Mouse (Mus musculus) T-cell, adult 2 months (primary cell): Measurements from ENCODE around the gene Mapk12.

Source experiments
- DNase-seq: peaks from one replicate; pipeline ENCODE4 v3.0.0; 2022; ENCODE audit warnings: low spot score

Mapk12 gene

DNA sequence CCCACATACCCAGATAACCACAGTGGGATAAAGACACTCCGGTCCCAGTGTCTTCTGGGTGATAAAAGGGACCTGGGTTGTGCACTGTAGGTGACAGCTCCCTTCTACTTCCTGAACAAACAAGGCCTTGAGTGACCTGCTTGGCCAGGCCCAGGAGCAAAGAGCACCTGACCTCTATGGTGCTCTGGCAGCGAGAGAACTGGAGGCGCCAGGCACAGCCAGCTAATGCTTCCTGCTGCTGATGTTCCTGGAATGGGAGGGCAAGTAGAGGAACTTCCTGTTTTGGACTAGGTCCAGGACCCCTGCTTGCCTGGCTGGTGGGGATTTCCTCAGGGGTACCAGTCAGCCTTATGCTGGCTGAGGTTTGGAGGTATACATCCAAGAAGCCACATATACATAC is 29.6 kb upstream of the Mapk12 start:
- no peak for DNase-seq

DNA sequence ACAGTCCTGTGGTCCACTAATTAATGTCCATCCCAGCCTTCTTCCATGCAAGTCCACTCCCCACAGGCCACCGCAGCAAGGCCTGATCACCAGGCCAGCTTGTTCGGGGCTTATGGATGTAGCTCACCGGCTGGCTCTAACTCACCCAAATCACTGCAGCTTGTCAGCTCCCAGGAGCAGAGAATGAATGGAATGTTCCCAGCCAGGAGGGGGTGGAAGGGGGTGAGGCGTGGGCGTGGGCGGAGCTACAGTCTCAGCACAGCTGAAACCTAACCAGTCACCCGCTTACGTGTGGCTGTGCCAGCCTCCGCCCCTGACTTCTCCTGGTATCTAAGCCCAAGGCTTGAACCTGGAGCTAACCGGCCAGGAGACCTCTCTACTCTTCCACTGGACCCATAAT is 28.9 kb upstream of the Mapk12 start:
- no peak for DNase-seq

DNA sequence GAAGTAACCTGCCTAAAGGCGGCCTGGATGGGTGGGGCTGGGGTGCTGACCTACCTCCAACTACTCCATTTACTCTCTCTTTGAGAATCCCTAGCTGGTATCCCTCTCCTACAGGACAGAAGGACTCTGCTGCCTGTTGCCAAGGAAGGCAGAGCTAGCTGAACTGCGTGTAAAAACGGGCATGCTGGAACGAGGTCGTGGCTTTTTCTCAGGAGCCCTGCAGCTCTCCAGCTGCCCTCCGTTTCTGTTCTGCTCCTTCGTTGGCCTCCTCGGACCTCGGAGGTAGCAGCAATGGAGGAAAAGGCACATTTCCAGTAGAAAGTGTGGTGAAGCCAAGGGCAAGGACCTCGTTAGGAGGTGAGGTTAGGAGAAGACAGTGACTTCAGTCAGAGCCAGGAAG is 28.4 kb upstream of the Mapk12 start:
- no peak for DNase-seq

DNA sequence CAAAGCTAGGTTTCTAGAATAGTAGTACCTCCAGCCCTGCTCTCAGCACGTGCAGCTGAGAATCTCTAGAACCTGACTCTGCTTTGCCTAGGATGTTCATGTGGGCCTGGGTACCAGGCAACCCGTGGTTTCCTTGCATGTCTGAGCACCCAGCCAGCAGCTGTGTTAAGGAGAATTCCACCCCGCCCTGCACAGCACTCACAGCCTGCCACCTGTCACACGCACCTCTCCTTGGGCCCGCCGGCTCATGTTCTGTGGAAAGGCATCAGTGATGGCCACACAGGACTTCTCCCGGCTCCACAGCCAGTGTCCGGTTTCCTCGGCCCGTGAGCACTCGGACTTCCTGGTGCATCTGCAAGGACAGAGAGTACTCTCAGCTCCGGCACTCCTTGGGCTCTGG is 25.0 kb upstream of the Mapk12 start:
- no peak for DNase-seq

DNA sequence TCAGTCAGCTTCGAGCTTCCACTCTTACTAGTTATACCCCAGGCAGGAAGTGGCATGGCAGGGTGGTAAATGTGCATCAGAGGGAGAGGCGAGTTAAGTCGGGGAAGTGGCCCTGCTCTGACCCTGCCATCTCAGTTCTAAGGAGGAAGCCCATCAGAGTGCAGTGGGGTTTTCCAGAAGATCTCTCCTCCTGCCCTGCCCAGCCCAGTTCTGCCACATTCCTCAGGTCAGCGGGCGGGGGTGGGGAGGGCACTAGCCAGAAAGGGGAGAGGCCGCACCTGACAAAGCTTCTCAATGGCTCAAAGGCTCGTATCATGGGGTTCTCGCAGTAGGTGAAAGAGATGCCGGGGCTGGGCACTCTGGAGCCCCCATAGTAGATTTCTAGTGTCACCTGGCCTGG is 20.9 kb upstream of the Mapk12 start:
- DNase-seq, result no peak

DNA sequence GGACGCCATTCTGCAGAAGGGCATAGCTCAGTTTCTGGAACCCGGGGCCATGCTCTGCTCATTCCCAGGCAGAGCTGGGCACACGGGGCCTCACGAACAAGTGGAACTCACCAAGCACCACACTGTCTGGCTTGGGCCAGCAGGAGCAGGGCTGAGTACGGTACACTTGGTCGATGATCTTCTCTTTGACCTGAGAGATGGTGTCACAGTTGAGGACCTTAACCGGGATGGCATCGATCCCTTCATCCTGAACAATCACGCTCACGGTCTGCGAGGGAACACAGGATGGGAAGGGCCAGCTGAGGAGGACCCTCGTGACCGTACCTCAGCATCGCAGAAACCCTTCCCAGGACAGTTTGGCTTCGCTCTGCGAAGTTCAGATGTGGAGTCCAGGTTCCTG is 18.0 kb upstream of the Mapk12 start:
- no peak for DNase-seq

DNA sequence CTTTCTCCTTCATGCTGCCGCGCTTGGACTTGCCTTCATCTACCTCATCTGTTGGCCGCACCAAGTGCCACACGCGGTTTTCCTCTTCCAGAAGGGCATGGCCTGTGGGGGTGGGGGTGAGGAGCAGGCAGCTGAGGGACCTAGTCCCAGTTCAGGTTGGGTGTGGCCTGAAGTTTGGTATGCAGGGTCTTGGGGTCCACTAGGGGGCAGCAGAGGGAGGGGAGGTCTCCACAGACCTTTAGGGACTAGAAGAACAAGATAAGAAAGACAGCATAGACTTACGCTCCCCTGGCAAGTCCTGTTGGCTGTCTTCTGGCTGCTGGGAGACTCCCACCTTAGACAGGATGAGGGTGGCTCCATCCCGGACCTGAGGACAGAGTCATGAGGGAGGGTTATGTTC is 17.5 kb upstream of the Mapk12 start:
- peak; percentile 74 for DNase-seq

DNA sequence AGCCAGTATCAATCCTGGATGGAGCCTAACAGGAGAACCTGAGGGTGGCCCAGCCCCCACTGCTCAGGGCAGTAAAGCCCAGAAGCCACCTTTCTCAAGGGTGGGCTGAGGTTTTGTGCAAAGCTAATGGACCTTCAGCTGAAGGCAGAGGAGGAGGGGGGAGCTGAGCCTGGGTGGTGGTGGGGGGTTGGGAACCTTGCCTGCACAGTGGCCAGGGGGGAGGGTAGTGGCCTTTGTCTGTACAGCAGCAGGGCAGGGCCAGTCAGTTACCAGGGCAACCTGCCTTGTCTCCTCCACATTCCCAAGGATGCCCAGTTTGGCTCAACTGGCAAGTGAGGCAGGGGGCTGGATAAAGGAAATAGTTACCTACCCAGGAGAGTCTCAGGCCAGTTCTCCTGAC is 11.8 kb upstream of the Mapk12 start:
- no peak for DNase-seq

DNA sequence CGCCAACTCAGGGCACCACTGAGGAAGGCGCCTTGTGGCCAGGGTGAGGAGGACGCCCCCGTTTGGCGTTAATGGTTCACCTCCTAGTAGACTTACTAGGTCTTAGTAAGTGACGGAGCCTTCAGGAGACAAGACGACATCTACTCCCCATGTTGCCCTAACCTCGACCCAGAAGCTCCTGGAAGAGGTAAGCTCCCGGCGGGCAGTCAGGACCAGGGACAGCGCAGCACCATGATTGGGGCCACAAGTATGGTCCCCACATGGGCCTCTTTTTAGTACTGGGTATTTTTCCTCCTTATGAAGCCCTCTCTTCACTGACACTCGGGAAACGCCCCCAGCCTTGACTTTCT is 9.5 kb upstream of the Mapk12 start:
- peak; percentile 31 for DNase-seq

DNA sequence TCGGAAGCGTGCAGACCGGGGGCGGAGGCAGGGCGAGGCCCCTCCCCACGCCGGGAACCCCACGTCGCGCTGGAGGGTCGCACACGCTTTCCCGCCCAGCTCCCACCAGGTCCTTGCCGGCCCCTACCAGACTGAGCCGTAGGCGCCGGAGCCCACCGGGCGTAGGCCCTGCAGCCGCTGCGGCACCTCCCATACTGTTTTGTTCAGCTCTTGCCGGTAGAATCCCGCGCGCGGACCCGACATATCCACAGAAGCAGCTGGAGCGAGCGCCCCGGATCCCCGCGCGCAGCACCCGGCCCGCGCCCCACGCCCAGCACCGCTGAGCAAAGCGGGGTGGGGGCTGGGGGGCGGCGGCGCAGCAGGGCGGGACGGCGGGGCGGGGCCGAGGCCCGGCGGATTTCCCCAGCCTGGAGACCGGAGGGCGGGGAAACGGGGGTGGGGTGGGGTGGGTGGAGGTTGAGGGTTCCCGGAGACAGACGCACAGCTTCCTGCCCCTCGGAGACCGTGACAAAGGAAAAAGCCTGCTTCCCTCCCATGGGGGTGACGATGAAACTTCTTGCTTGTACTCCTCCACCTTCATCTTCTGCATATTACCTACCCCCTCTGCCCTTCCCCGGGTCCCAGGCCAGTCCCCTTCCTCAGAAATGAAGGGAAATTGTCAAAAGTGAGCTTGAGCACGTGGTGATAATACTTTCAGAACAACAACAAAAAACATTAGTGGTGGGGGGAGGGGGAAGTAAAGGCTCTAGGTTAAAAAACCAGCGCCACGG is 9.0 kb upstream of the Mapk12 start, which contains the start of gene Mapk11:
Gene Mapk11 (minus strand): TSS at position 358 of the 770 bp plus-strand sequence.
- peak; percentile 66 for DNase-seq

DNA sequence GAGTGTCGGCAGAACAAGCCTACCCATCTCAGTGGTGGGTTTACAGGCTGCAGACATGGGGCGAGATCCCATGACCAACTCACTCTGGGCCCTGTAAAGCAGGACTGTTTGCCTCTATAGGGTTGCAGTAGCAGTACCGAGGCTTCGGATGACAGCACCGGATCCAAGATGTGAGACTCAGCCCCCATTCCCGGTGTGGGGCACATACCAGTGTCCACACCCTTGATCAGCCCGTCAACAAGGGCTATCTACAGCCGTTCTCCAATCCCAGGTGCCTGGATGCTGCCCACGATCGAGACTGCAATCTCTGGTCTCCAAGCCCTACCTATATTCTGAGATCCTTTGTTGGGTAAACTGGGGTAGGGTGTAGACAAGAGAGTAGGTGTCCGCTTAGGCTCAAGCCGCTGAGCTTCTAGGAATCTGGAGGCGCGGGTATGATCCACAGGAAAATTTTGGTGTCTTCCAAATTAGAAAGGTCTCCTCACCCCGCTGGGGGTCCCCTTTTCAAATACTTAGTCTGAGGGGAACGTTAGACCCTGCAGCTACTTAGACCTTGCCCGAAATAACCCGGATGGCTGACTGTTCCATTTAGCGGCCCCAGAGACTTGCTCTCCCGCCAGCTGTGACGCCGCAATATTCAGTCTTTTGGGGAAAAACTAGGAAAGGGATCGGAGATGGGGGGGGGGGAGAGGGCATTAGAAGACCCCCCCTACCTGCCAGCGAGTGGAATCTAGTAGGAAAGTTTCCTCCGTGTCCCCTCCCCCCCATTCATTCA is 8.2 kb upstream of the Mapk12 start:
- DNase-seq, result no peak

DNA sequence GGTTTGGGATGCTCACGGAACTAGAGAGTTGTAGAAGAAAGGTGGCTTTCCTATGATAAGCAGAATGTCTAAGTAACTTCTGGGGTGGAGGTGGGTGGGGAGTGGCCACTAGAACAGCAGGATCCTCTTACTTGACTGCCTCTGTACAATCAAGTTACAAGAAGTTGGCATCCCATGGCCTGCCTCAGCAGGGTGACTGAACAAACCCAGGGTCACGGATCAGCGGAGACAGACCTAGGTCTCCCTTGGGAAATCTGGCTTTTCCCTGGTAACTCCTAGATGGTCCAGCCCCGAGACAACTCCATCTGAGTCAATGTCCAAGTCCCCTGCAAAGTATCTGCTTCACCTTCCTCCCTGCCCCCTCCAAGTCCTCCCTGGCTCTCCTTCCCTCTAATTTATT is 7.4 kb upstream of the Mapk12 start:
- no peak for DNase-seq

DNA sequence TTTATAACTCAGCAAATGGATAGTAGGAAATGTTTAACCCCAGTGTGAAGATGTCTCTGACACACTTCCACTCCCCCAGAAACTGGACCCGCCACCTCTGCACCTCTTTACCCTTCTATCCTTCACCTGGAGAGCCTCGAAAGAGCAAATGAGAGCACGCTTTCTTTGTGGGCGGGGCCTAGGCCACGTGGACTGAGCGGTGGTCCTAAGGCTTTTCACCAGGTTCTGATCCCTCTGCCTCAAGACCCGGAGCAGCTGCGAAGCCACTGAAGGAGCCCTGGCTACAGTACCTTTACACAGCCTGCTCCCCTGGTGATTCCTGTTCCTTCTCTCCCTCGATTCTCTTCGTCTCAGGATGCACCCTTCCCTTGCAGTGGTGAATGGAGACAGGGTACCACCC is 7.0 kb upstream of the Mapk12 start:
- DNase-seq, result no peak

DNA sequence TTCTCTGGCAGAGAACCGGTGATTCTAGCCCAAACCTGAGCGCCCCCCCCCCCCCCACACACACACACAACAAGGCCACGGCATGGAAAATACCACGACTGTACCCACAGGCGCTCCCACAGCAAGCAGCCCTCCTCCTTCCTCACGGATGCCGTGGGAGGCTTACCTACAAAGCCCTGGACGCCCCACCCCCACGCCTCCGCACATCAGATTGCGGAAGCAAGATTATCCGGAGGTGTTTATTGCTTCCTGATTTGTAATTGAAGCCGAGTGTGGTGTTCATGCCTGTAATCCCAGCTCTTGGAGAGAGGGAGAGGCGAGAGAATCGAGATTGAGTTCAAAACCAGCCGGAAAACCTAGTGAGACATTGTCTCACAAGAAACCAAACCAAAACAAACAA is 6.5 kb upstream of the Mapk12 start:
- DNase-seq, result peak; percentile 77

DNA sequence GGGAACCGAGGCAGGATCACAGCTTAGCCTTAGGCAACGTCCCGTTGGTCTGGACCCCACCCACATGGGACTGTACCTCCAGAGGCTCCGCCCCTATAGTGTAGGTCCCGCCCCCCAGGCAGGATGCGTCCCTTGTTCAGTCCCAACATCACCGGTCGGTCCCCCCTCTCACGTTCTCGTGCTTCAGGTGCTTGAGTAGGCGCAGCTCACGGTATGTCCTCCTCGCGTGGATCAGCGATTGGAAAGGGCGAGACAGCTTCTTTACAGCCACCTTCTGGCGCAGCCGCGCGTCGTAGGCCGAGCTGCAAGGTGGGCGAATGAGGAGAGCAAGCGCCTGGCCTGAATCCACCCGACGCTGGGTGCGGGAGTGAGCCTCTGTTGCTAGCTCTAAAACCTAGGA is 6.0 kb upstream of the Mapk12 start:
- peak; percentile 51 for DNase-seq

DNA sequence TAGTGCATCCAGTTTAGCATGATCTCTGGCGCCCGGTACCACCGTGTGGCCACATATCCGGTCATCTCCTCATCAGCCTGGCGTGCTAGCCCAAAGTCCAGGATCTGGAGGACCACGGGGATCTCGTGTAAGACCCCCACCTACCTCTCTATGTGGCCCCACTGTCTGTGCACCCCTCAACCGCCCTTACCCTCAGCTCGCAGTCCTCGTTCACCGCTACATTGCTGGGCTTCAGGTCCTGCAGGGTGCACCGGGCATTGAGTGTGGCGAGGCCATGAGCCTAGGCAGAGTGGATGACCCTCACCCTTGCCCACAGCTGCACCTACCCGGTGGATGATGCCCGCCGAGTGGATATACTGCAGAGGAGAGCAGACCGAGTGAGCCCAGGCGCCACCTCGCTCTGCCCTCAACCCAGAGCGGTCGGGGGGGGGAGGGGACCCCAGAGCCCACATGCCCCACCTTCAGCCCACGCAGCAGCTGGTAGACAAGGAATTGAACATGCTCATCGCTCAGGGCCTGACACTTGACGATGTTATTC is 5.4 kb upstream of the Mapk12 start:
- DNase-seq, result no peak

DNA sequence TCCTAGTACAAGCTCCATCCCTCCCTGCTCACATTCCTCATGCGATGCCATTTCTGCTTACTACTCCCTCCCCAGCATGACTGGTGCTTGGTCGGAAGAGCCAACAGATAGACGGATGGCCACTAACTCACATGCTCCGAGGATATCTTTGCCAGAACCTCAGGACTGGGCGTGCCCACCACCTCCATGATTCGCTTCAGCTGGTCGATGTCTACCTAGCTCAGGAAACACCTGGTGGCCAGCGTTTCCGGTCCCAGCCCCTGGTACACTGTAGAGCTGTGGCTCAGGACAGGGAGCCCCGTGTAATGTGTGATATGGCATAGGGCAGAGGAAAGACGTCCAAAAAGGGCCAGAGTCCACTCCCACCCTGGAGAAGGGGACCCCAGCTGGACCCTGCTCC is 4.5 kb upstream of the Mapk12 start:
- no peak for DNase-seq

DNA sequence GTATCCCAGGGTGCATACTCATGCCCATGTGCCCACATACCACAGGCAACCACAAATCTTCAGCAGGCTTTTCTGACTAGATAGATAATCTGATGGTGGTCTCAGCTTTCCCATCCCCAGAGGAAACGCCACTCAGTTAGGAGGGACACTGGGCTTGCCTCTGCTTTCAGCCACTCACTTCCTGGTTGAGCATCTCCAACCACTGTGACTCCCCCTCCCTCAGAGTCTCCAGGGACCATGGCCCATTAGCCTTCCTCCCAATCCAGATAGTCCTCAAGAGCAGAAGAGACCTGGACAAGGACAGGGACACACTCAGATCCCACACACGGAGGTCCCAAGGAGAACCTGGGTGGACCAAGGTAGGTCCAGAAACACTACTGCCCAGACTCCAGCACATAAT is 2.6 kb upstream of the Mapk12 start:
- DNase-seq, result no peak

DNA sequence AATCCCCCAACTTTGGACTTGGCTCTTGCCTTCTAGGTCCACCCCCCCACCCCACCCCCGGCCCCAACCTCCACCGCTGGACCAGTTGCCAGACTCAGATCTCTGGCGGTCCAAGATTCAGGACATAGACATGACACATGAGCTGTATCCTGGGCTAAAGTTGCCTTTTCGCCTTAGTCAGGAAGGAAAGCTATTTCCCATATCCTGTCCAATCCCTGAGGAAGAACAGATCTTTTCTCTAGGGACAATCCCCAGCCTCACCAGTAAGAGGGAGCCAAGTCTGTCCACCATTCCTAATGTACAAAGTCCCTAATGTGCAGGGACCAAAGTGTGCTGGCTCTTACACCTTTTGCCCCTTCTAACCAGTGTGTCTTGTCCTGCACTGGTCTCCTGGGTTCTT is 1.4 kb upstream of the Mapk12 start:
- DNase-seq, result no peak

DNA sequence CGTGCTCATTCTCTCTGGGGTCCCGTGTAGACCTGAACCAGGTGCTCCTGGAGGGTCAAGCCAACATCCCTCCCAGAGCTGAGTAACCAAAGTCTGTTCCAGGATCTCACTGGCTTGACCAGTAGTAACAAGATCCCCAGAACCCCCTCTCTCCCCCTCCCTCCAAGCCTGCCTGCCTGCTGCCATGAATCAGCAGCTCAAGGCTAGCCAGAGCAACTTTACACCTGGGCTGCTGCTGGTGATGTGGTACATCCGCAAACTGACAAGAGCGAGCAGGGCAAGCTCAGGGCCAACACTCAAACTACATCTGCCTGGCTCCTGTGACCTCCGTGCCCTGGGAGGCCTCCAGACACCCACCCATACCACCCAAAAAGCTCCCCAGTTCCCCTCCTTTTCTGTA is 940 bp upstream of the Mapk12 start:
- no peak for DNase-seq

DNA sequence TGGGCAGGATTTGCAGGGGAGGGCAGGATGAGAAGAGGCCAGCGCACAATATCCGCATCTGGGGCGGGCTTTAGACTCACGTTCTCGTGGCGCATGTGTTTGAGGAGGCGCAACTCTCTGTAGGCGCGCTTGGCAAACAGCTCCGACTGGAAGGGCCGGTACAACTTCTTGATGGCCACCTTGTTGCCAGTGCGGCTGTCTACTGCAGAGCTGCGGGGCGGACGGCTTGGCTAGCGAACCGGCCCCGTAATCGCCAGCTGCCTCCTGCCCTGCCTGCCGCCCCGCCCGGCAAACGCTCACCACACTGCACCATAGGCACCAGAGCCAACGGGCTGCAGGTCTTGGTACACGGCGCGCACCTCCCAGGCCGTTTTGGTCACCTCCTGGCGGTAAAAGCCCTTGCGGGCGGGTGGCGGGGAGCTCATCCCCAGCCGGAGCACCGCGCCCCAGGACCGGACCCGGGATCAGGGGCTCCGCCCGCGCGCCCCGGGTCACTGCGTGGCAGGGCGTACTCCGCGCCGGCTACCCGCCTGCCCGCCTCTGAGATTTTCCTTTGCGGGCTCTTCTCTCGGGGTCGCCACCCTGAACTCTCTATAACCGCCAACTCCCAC is 350 bp downstream of the Mapk12 start:
- no peak for DNase-seq

DNA sequence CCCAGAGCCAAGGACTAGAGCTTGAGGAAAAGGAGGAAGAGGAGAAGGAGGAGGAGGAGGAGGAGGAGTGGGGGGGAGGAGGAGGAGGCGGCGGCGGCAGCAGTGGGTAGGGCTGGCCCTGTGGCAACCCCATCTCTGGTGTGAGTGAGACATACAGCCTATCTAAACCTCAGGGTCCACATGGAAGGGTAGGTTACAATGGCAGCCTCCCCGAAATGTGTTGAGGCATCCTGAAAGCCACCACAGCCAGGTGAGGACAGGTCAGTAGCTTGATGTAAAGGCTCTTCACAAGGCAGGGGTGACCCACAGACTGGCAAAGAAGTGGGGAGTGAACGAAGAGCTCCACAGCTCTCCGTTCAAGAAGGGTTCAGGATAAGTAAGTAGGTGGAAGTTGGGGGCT is 2.0 kb downstream of the Mapk12 start:
- no peak for DNase-seq

DNA sequence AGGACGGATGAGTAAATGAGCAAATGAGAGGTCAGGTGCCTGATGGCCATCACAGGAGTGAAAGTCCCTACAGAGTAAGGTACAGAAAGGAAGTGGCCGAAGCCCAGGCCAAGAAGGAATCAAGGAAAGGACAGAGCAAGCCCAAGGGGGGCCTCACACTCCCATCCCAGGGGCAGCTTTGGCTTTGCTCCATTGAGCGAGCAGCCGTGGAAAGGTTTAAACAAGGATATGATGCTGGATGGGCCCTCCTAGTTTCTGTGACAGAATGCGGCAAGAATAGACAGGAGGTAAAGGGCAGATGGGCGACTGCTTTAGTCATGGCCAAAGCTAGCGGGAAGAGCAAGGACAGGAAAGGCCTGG is 2.5 kb downstream of the Mapk12 start:
- no peak for DNase-seq
